Mouse (Mus musculus) heart, embryonic 12.5 days (tissue): ENCODE measurements around the gene Nudt5. TPM values are rescaled to one million over a fixed set of nuclear protein-coding genes. Genes with fewer than 3 reads are reported as not detected.
"Not testable (repeated sequence)": the region's sequence is repeated elsewhere in the genome, so short reads cannot be mapped to it uniquely, and the experiment has no call there.

Experiments
- ATAC-seq: fragments of 200-750 bp; cut with Nextera tagmentation; 2 replicates; pipeline ENCODE4 v1.8.0; 2017; ENCODE audit warnings: moderate TSS enrichment, moderate library complexity; ENCODE audit not compliant: insufficient number of reproducible peaks, low FRiP score
- H3K27ac ChIP-seq: fragments of 300-500 bp; sonication (generic); 2 replicates; pipeline ENCODE4 v1.5.1; 2016; ENCODE audit warnings: mild to moderate bottlenecking, moderate library complexity; ENCODE audit not compliant: poor library complexity, severe bottlenecking
- H3K27me3 ChIP-seq: fragments of 300-500 bp; sonication (generic); replicated peaks from 2 replicates; pipeline ENCODE4 v1.6.1; 2016; ENCODE audit warnings: mild to moderate bottlenecking, moderate library complexity
- H3K36me3 ChIP-seq: fragments of 300-500 bp; sonication (generic); 2 replicates; pipeline ENCODE4 v1.6.1; 2016; ENCODE audit warnings: mild to moderate bottlenecking, moderate library complexity
- H3K4me1 ChIP-seq: fragments of 300-500 bp; sonication (generic); replicated peaks from 2 replicates; pipeline ENCODE4 v1.6.1; 2016; ENCODE audit warnings: mild to moderate bottlenecking
- H3K4me2 ChIP-seq: fragments of 300-500 bp; sonication (generic); 2 replicates; pipeline ENCODE4 v1.6.1; 2016; ENCODE audit warnings: mild to moderate bottlenecking, moderate library complexity
- H3K4me3 ChIP-seq: fragments of 300-500 bp; sonication (generic); 2 replicates; pipeline ENCODE4 v1.5.1; 2016; ENCODE audit warnings: mild to moderate bottlenecking
- H3K9ac ChIP-seq: fragments of 300-500 bp; sonication (generic); 2 replicates; pipeline ENCODE4 v1.6.1; 2016; ENCODE audit warnings: mild to moderate bottlenecking, moderate library complexity
- H3K9me3 ChIP-seq: fragments of 300-500 bp; sonication (generic); replicated peaks from 2 replicates; pipeline ENCODE4 v1.6.1; 2016; ENCODE audit warnings: mild to moderate bottlenecking, moderate library complexity
- WGBS: fragments of 180-500 bp; shearing (Covaris S2); methylation state at CpG from one replicate; pipeline ENCODE4 v1.1.7; 2016; 5-methylcytosine and 5-hydroxymethylcytosine counted together
- polyA plus RNA-seq: library from polyadenylated mRNA; unstranded; fragments of >200 nt; fragmentation: Nextera tagmentation; extraction: Ambion mirVana; gene quantifications from 2 replicates; pipeline ENCODE4 v1.2.1, GENCODE M21; 2016

The Nudt5 gene
- 70.6 and 75.3 TPM in 2 replicates for polyA plus RNA-seq

- H3K4me2 ChIP-seq, result peak within 1 kb of the TSS; percentile 67
- peak; percentile 94 for ATAC-seq
- H3K4me1 ChIP-seq, result peaks cover 14% of the 10 kb centered on the region
- H3K27me3 ChIP-seq, result no peaks in the 10 kb centered on the region
- H3K9me3 ChIP-seq, result no peaks in the 10 kb centered on the region
- peaks cover 33% of the 10 kb centered on the region for H3K36me3 ChIP-seq
- H3K4me3 ChIP-seq, result peak within 1 kb of the TSS; percentile 82
- peak within 1 kb of the TSS; percentile 74 for H3K27ac ChIP-seq
- WGBS, result under 1% methylated on average over 53 of the region's 53 CpGs
- H3K9ac ChIP-seq, result peak within 1 kb of the TSS; percentile 75
Observed at GRCm38 (mm10) chr2:5844873-5845631, at the start of gene Nudt5, which contains the start of gene Cdc123. Nudt5 (plus strand) TSS chr2:5845019. Cdc123 (minus strand) TSS chr2:5845164.

- no peaks in the 10 kb centered on the region for H3K27me3 ChIP-seq
- H3K4me3 ChIP-seq, result no peak overlapping the region
- H3K36me3 ChIP-seq, result peaks cover 80% of the 10 kb centered on the region
- WGBS, result 75% methylated on average over 11 of the region's 11 CpGs
- H3K27ac ChIP-seq, result no peak overlapping the region; the same call in 1 of the 2 replicates
- peaks cover 22% of the 10 kb centered on the region for H3K4me1 ChIP-seq
- no peak overlapping the region for H3K4me2 ChIP-seq
- H3K9ac ChIP-seq, result no peak overlapping the region
- peaks cover 11% of the 10 kb centered on the region for H3K9me3 ChIP-seq
- no peak for ATAC-seq
Observed at GRCm38 (mm10) chr2:5797816-5798672, 46.8 kb upstream of the Nudt5 start.

- Histone ChIP-seq H3K27me3 (no peaks in the 10 kb centered on the region), H3K4me1 (peaks cover 22% of the 10 kb centered on the region), H3K4me3 (no peak overlapping the region), H3K27ac (no peak overlapping the region), H3K9ac (no peak overlapping the region), H3K9me3 (0 out of 2 replicates have a peak, but pooled peaks cover 2% of the 10 kb centered on the region), H3K36me3 (peaks cover 75% of the 10 kb centered on the region), H3K4me2 (no peak overlapping the region)
- 56% methylated on average over 9 of the region's 9 CpGs for WGBS
- ATAC-seq, result peak; percentile 53; the same call in 1 of the 2 replicates
Observed at GRCm38 (mm10) chr2:5801182-5801640, 43.6 kb upstream of the Nudt5 start.

- H3K4me3 ChIP-seq, result no peak overlapping the region
- H3K27ac ChIP-seq, result no peak overlapping the region
- H3K9ac ChIP-seq, result no peak overlapping the region
- 86% methylated on average over 10 of the region's 10 CpGs for WGBS
- H3K4me1 ChIP-seq, result peaks cover 22% of the 10 kb centered on the region
- 0 out of 2 replicates have a peak, but pooled peaks cover 2% of the 10 kb centered on the region for H3K9me3 ChIP-seq
- no peak for ATAC-seq
- H3K27me3 ChIP-seq, result no peaks in the 10 kb centered on the region
- H3K4me2 ChIP-seq, result no peak overlapping the region
- H3K36me3 ChIP-seq, result peaks cover 68% of the 10 kb centered on the region
Observed at GRCm38 (mm10) chr2:5801927-5802590, 42.8 kb upstream of the Nudt5 start.

- ATAC-seq, result no peak
- peaks cover 8% of the 10 kb centered on the region for H3K4me1 ChIP-seq
- peaks cover 66% of the 10 kb centered on the region for H3K36me3 ChIP-seq
- WGBS, result 85% methylated on average over 6 of the region's 6 CpGs
- no peak overlapping the region for H3K27ac ChIP-seq
- no peak overlapping the region for H3K4me3 ChIP-seq
- H3K9ac ChIP-seq, result no peak overlapping the region
- H3K9me3 ChIP-seq, result 0 out of 2 replicates have a peak, but pooled peaks cover 2% of the 10 kb centered on the region
- no peaks in the 10 kb centered on the region for H3K27me3 ChIP-seq
- no peak overlapping the region for H3K4me2 ChIP-seq
Observed at GRCm38 (mm10) chr2:5804440-5805045, 40.3 kb upstream of the Nudt5 start.

- Histone ChIP-seq H3K4me2 (no peak overlapping the region), H3K9me3 (no peaks in the 10 kb centered on the region), H3K36me3 (peaks cover 68% of the 10 kb centered on the region), H3K27me3 (no peaks in the 10 kb centered on the region), H3K4me3 (no peak overlapping the region), H3K9ac (no peak overlapping the region), H3K4me1 (peaks cover 8% of the 10 kb centered on the region), H3K27ac (no peak overlapping the region)
- 94% methylated on average over 7 of the region's 7 CpGs for WGBS
- no peak for ATAC-seq
Observed at GRCm38 (mm10) chr2:5805228-5805627, 39.6 kb upstream of the Nudt5 start.

- not testable (repeated sequence) for H3K9me3 ChIP-seq, H3K9ac ChIP-seq, H3K4me2 ChIP-seq, H3K4me3 ChIP-seq, H3K27ac ChIP-seq, H3K4me1 ChIP-seq, H3K27me3 ChIP-seq, ATAC-seq
- H3K36me3 ChIP-seq, result peaks cover 68% of the 10 kb centered on the region
- 74% methylated on average over 3 of the region's 3 CpGs for WGBS
Observed at GRCm38 (mm10) chr2:5806201-5806600, 38.6 kb upstream of the Nudt5 start.

GRCm38 (mm10) chr2:5810036-5810718 is 34.6 kb upstream of the Nudt5 start:
- H3K4me3 ChIP-seq, result no peak overlapping the region
- H3K36me3 ChIP-seq, result peaks cover 66% of the 10 kb centered on the region
- no peaks in the 10 kb centered on the region for H3K4me1 ChIP-seq
- ATAC-seq, result no peak
- H3K27me3 ChIP-seq, result no peaks in the 10 kb centered on the region
- no peak overlapping the region for H3K27ac ChIP-seq
- WGBS, result 91% methylated on average over 5 of the region's 5 CpGs
- H3K4me2 ChIP-seq, result no peak overlapping the region
- H3K9ac ChIP-seq, result no peak overlapping the region
- H3K9me3 ChIP-seq, result no peaks in the 10 kb centered on the region

- no peaks in the 10 kb centered on the region for H3K9me3 ChIP-seq
- no peak overlapping the region for H3K27ac ChIP-seq
- no peak overlapping the region for H3K4me3 ChIP-seq
- WGBS, result 86% methylated on average over 5 of the region's 5 CpGs
- H3K27me3 ChIP-seq, result no peaks in the 10 kb centered on the region
- H3K9ac ChIP-seq, result no peak overlapping the region
- H3K4me1 ChIP-seq, result no peaks in the 10 kb centered on the region
- H3K36me3 ChIP-seq, result peaks cover 62% of the 10 kb centered on the region
- H3K4me2 ChIP-seq, result no peak overlapping the region
- no peak for ATAC-seq
Observed at GRCm38 (mm10) chr2:5811235-5811782, 33.5 kb upstream of the Nudt5 start.

- WGBS, result 78% methylated on average over 10 of the region's 10 CpGs
- H3K4me2 ChIP-seq, result no peak overlapping the region
- ATAC-seq, result no peak
- no peak overlapping the region for H3K4me3 ChIP-seq
- H3K4me1 ChIP-seq, result no peaks in the 10 kb centered on the region
- H3K27me3 ChIP-seq, result no peaks in the 10 kb centered on the region
- H3K9ac ChIP-seq, result no peak overlapping the region
- peaks cover 61% of the 10 kb centered on the region for H3K36me3 ChIP-seq
- H3K9me3 ChIP-seq, result no peaks in the 10 kb centered on the region
- no peak overlapping the region for H3K27ac ChIP-seq
Observed at GRCm38 (mm10) chr2:5821264-5821663, 23.6 kb upstream of the Nudt5 start.
